Mouse (Mus musculus) kidney, embryonic 16.5 days (tissue): ENCODE data around the gene Gm13199. TPM values are rescaled to one million over a fixed set of nuclear protein-coding genes. Genes with fewer than 3 reads are reported as not detected.
A peak's percentile ranks its signal among the peaks of the same experiment; 100 is the strongest.

Source experiments
- ATAC-seq: fragments of 200-750 bp; cut with Nextera tagmentation; 2 replicates; pipeline ENCODE4 v1.8.0; 2017; ENCODE audit warnings: moderate TSS enrichment; ENCODE audit not compliant: low FRiP score, low TSS enrichment
- H3K27ac ChIP-seq: fragments of 300-500 bp; sonication (generic); 2 replicates; pipeline ENCODE4 v1.5.1; 2014; ENCODE audit warnings: low read length
- H3K27me3 ChIP-seq: fragments of 300-500 bp; sonication (generic); 2 replicates; pipeline ENCODE4 v1.6.1; 2014; ENCODE audit warnings: low read length, control low read depth, mixed read lengths; ENCODE audit not compliant: insufficient read depth
- H3K36me3 ChIP-seq: fragments of 300-500 bp; sonication (generic); 2 replicates; pipeline ENCODE4 v1.6.1; 2014; ENCODE audit warnings: low read length, control low read depth, mixed read lengths; ENCODE audit not compliant: insufficient read depth
- H3K4me1 ChIP-seq: fragments of 300-500 bp; sonication (generic); 2 replicates; pipeline ENCODE4 v1.6.1; 2014; ENCODE audit warnings: low read length, control low read depth, mixed read lengths; ENCODE audit not compliant: insufficient read depth
- H3K4me2 ChIP-seq: fragments of 300-500 bp; sonication (generic); replicated peaks from 2 replicates; pipeline ENCODE4 v1.6.1; 2014; ENCODE audit warnings: low read depth, low read length
- H3K4me3 ChIP-seq: fragments of 300-500 bp; sonication (generic); 2 replicates; pipeline ENCODE4 v1.5.1; 2014; ENCODE audit warnings: mild to moderate bottlenecking, low read length
- H3K9ac ChIP-seq: fragments of 300-500 bp; sonication (generic); replicated peaks from 2 replicates; pipeline ENCODE4 v1.6.1; 2014; ENCODE audit warnings: low read length
- H3K9me3 ChIP-seq: fragments of 300-500 bp; sonication (generic); 2 replicates; pipeline ENCODE4 v1.6.1; 2016; ENCODE audit warnings: low read length, control low read depth
- WGBS: fragments of 180-500 bp; shearing (Covaris S2); extraction: QIAGEN DNeasy Blood & Tissue Kit; methylation state at CpG from one replicate; pipeline ENCODE4 v1.1.7; 2014; 5-methylcytosine and 5-hydroxymethylcytosine counted together
- polyA plus RNA-seq: library from polyadenylated mRNA; unstranded; fragments of >200 nt; fragmentation: Nextera tagmentation; extraction: Ambion mirVana; gene quantifications from 2 replicates; pipeline ENCODE4 v1.2.1, GENCODE M21; 2015

Gm13199 gene
- polyA plus RNA-seq, 1 experiment from 2014 or later: 1.6 TPM

- Histone ChIP-seq H3K9me3 (no peaks in the 10 kb centered on the region), H3K27ac (no peak overlapping the region), H3K27me3 (no peaks in the 10 kb centered on the region), H3K4me3 (no peak overlapping the region), H3K36me3 (peaks cover 64% of the 10 kb centered on the region), H3K4me2 (no peak overlapping the region), H3K4me1 (no peaks in the 10 kb centered on the region), H3K9ac (no peak overlapping the region)
- ATAC-seq: no peak
- 88% methylated on average over 5 of the region's 5 CpGs for WGBS
Measured at GRCm38 (mm10) chr2:5869746-5870145, 7.0 kb upstream of the Gm13199 start.

GRCm38 (mm10) chr2:5867681-5868080, 4.9 kb upstream of the Gm13199 start:
- H3K27me3 ChIP-seq: no peaks in the 10 kb centered on the region
- ATAC-seq: no peak
- H3K27ac ChIP-seq: no peak overlapping the region
- peaks cover 53% of the 10 kb centered on the region for H3K36me3 ChIP-seq
- H3K9ac ChIP-seq: no peak overlapping the region
- H3K4me2 ChIP-seq: no peak overlapping the region
- no peaks in the 10 kb centered on the region for H3K4me1 ChIP-seq
- no peaks in the 10 kb centered on the region for H3K9me3 ChIP-seq
- H3K4me3 ChIP-seq: no peak overlapping the region
- 89% methylated on average over 2 of the region's 2 CpGs for WGBS

GRCm38 (mm10) chr2:5851866-5852265, 10.9 kb downstream of the Gm13199 start:
- Histone ChIP-seq H3K9ac (no peak overlapping the region), H3K4me1 (0 out of 2 replicates have a peak, but pooled peaks cover 2% of the 10 kb centered on the region), H3K27ac (no peak overlapping the region), H3K4me3 (no peak overlapping the region), H3K36me3 (peaks cover 10% of the 10 kb centered on the region; the same call in 1 of the 2 replicates), H3K27me3 (no peaks in the 10 kb centered on the region), H3K4me2 (no peak overlapping the region), H3K9me3 (no peaks in the 10 kb centered on the region)
- 81% methylated on average over 5 of the region's 5 CpGs for WGBS
- ATAC-seq: no peak

- no peak overlapping the region for H3K4me3 ChIP-seq
- H3K9me3 ChIP-seq: no peaks in the 10 kb centered on the region
- no peak overlapping the region for H3K4me2 ChIP-seq
- H3K36me3 ChIP-seq: peaks cover 9% of the 10 kb centered on the region; the same call in 1 of the 2 replicates
- 90% methylated on average over 9 of the region's 9 CpGs for WGBS
- no peak for ATAC-seq
- no peak overlapping the region for H3K9ac ChIP-seq
- H3K4me1 ChIP-seq: peaks cover 9% of the 10 kb centered on the region; the same call in 1 of the 2 replicates
- no peak overlapping the region for H3K27ac ChIP-seq
- no peaks in the 10 kb centered on the region for H3K27me3 ChIP-seq
Measured at GRCm38 (mm10) chr2:5851116-5851515, 11.6 kb downstream of the Gm13199 start.

GRCm38 (mm10) chr2:5845826-5846225, 16.9 kb downstream of the Gm13199 start:
- no peaks in the 10 kb centered on the region for H3K27me3 ChIP-seq
- peaks cover 16% of the 10 kb centered on the region; the same call in 1 of the 2 replicates for H3K4me1 ChIP-seq
- no peak overlapping the region for H3K27ac ChIP-seq
- peak overlapping the region; percentile 94 for H3K4me3 ChIP-seq
- 17% methylated on average over 4 of the region's 4 CpGs for WGBS
- ATAC-seq: no peak
- H3K4me2 ChIP-seq: peak overlapping the region; percentile 59
- H3K9me3 ChIP-seq: no peaks in the 10 kb centered on the region
- peaks cover 14% of the 10 kb centered on the region for H3K36me3 ChIP-seq
- peak overlapping the region; percentile 91 for H3K9ac ChIP-seq

- Histone ChIP-seq H3K27me3 (no peaks in the 10 kb centered on the region), H3K27ac (peak within 1 kb of the TSS; percentile 92), H3K36me3 (peaks cover 22% of the 10 kb centered on the region), H3K4me3 (peak within 1 kb of the TSS; percentile 94), H3K9ac (peak within 1 kb of the TSS; percentile 91), H3K4me2 (peak within 1 kb of the TSS; percentile 59), H3K9me3 (no peaks in the 10 kb centered on the region), H3K4me1 (peaks cover 16% of the 10 kb centered on the region; the same call in 1 of the 2 replicates)
- under 1% methylated on average over 53 of the region's 53 CpGs for WGBS
- ATAC-seq: peak; percentile 98
Measured at GRCm38 (mm10) chr2:5844873-5845631, 17.7 kb downstream of the Gm13199 start, which contains the start of the genes Nudt5 and Cdc123. Gene Nudt5 (plus strand): TSS chr2:5845019. Gene Cdc123 (minus strand): TSS chr2:5845164.

- peaks cover 29% of the 10 kb centered on the region for H3K36me3 ChIP-seq
- 5% methylated on average over 23 of the region's 23 CpGs for WGBS
- peak; percentile 53 for ATAC-seq
- H3K4me2 ChIP-seq: peak overlapping the region; percentile 59
- no peaks in the 10 kb centered on the region for H3K27me3 ChIP-seq
- H3K9me3 ChIP-seq: 0 out of 2 replicates have a peak, but pooled peaks cover 2% of the 10 kb centered on the region
- peaks cover 16% of the 10 kb centered on the region; the same call in 1 of the 2 replicates for H3K4me1 ChIP-seq
- H3K9ac ChIP-seq: peak overlapping the region; percentile 91
- peak overlapping the region; percentile 92 for H3K27ac ChIP-seq
- peak overlapping the region; percentile 94 for H3K4me3 ChIP-seq
Measured at GRCm38 (mm10) chr2:5844181-5844872, 18.4 kb downstream of the Gm13199 start.

GRCm38 (mm10) chr2:5840815-5841214, 21.9 kb downstream of the Gm13199 start:
- no peak overlapping the region for H3K4me3 ChIP-seq
- H3K4me1 ChIP-seq: peaks cover 4% of the 10 kb centered on the region; the same call in 1 of the 2 replicates
- no peak overlapping the region for H3K4me2 ChIP-seq
- 96% methylated on average over 11 of the region's 11 CpGs for WGBS
- no peak for ATAC-seq
- no peaks in the 10 kb centered on the region for H3K27me3 ChIP-seq
- H3K36me3 ChIP-seq: peaks cover 35% of the 10 kb centered on the region
- H3K9me3 ChIP-seq: 0 out of 2 replicates have a peak, but pooled peaks cover 2% of the 10 kb centered on the region
- no peak overlapping the region for H3K9ac ChIP-seq
- H3K27ac ChIP-seq: no peak overlapping the region

- Histone ChIP-seq H3K4me3 (no peak overlapping the region), H3K9me3 (no peaks in the 10 kb centered on the region), H3K4me1 (no peaks in the 10 kb centered on the region), H3K4me2 (no peak overlapping the region), H3K36me3 (peaks cover 17% of the 10 kb centered on the region), H3K27me3 (no peaks in the 10 kb centered on the region), H3K9ac (no peak overlapping the region), H3K27ac (no peak overlapping the region)
- WGBS: 86% methylated on average over 5 of the region's 5 CpGs
- no peak for ATAC-seq
Measured at GRCm38 (mm10) chr2:5825265-5825913, 37.3 kb downstream of the Gm13199 start.
